Mouse (Mus musculus): ENCODE results near the gene Mgll. TPM values are rescaled to one million over a fixed set of nuclear protein-coding genes. Genes with fewer than 3 reads are reported as not detected.

Gene Mgll
- total RNA-seq, 2 experiments from 2014 or later: 277 to 282 TPM

DNA sequence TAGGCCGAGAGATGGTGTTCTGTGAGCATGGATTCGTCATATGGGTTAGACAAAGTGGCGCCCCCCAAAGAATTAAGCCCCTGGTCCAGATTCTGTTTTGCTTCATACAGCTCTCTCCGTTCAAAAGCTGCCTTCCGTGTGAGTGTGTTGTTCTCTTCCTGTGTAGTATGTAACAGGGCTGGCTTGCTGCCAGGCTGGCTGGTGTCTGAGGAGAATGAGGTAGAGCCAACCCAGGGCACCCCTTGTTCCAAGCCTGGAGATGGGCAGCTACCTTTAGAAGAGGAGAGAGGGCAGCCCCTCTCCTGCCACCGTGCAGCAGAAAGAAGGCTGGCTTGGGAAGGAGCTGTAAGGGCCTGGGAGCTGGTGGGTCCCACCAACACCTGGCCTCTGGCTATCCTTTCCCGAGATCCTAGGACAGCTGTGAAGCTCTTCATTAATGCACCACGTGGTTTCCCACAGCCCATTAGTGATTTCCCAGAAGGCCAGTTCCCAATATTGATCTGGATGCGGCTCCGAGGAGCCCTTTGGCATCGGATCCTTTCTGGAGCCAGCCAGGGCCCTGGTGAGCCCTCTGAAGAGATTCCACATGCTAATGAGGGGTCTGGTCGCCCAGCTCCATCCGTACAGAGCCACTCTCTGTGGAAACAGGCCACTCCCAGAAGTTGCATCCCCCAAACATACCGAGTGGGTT lies 19.5 kb downstream of the Mgll start:
- no peak for DNase-seq

DNA sequence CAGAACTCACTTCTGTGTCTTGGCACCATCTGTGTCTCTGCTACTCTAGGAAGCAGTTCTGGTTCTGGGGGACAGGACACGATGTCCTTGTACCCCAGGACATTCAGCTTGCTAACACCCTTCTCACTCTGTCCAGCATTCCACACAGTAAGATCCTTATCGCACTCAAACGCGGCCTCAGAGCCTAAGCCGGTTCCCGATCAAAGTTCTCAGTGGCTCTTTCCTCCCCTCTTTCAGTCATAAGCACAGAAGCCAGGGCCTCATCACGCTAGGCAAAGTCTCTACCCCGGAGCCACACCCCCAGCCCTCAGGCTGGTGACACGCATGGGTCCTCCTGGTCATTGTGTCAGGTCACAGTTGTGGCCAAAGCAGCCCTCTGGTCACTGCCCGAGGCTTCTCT lies 20.8 kb downstream of the Mgll start:
- DNase-seq: no peak

DNA sequence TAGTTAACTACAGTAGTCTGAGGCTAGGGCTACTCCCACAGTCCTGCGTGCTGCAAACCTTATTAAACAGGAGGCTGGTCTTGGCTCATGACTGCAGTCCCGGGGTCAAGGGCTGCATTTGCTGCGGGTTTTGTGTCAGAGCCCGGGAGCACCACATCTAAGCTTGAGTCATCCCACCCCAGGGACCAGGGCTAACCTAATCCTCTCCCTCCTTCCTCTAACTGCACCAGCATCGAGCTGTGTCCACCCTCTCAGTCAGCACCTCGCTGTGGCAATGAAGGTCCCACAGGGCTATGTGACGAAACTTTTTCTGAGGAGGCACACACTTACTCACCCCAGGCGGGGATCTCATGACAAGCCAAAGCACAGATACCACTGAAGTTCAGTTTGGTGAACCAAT lies 22.1 kb downstream of the Mgll start:
- DNase-seq: peak; percentile 74

DNA sequence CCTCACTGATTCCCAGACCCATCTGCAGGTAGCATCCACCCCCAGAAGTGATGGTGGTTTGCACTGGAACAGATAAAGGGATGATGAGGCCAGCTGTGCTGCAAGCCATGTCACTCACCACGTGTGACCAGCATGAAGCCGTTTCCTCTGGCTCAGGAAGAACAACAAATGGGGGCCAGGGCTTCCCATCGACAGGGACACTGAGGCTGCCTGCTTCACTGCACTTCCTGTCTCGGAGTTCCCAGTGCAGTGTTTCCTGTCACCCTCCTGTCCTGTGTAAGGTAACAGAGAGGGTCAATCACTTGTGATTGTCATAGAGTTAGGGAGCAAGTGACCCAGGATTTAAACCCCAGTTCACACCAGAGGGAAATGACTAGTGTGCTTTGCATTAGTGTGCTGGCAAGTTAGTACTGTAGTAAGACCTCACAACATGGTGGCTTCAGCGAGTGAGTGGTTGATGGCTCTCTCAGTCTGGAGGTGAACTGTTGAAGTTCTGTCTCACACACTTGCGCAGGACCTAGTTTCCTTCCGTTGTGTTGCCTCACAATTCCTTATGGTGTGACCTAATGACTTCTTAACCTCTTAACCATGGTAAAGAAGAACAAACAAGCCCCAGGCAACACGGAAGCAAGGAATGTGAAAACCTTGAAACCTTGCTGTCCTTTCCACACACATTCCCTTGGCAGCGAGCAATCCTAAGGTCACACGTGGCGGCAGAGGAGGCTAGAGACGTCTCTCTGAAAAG lies 23.3 kb downstream of the Mgll start:
- DNase-seq: no peak

DNA sequence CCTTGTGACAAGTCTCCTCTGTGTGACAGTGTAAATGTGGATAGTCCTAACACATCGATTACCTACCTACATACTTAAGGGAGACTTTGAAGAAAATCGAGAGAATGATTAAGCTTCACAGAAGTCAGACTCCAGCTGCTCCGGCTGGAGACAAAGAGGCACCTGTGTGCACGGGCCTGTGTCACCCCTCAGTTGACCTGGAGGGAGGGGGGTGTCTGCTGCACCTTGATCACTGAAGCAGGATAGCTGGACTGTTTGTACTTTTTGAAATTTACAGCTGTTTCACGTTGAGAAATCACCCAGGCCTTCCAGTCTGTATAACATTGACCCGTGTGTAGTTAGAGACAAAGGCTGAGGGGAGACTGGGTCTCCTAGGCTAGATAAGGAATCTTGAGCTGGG lies 26.7 kb downstream of the Mgll start:
- no peak for DNase-seq

DNA sequence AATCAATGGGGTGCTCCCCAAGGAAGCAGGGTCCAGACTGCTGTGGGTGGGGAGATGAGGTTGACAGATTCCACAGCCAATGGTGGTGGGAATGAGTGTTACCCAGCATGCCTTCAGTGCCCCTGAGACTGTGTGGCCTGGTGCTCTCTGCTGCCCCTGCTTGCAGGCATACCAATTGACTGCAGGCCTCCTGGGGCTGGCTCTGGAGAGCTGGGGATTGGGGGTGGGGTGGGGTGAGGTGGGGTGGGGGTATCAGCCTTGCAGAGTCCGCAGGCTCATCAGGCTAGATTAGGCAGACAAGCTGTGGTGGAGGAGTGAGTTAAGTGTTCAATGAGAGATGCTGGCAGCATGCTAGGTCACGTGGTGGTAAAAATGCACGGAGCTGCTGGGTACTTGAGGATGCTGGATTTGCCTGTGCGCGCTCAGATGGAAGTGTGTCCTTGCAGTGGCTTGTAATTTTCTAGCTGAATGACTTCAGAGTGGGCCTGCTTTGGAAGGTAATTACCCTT lies 28.6 kb downstream of the Mgll start:
- no peak for DNase-seq

DNA sequence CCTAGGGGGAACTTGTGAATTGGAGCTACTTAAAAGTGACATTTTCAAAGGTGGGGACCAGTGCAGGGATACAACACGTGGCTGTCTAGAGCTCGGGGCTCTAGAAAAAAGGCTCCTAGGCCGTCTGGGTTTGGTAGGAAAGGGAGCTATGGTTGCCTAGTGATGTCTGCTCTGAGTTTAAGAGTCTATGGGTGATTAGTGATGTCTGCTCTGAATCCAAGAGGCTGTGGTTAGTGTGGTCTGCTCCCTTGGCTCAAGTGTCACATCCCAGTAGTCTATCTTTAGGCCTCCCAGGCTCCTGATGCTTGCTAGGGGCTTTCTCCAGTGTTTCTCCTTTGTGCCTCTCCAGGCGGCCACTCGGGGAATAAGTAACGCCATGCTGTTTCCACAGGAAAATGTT lies 29.4 kb downstream of the Mgll start:
- DNase-seq: no peak

- DNase-seq: no peak
These were observed 32.8 kb downstream of the Mgll start for GRCm38 (mm10) chr6:88756992-88757391.

DNA sequence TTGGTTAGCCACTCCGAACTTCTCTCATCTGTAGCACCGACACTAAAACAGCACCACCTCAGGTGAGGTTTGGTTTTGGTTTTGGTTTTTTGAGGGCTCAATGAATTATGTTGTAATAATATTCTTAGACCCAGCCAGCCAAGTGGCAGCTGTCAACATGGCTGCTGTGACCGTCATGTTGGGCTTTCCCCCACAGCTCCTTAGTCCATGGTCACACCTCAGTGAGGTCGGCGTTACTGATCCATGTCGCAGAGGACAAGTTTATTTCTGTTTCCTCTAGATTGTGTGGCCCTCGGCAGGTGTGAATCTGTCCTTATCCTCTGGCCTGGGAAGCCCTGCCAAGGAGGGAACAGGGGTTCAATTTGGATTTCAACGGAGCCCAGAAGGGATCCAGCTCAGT lies 33.9 kb downstream of the Mgll start:
- DNase-seq: no peak

DNA sequence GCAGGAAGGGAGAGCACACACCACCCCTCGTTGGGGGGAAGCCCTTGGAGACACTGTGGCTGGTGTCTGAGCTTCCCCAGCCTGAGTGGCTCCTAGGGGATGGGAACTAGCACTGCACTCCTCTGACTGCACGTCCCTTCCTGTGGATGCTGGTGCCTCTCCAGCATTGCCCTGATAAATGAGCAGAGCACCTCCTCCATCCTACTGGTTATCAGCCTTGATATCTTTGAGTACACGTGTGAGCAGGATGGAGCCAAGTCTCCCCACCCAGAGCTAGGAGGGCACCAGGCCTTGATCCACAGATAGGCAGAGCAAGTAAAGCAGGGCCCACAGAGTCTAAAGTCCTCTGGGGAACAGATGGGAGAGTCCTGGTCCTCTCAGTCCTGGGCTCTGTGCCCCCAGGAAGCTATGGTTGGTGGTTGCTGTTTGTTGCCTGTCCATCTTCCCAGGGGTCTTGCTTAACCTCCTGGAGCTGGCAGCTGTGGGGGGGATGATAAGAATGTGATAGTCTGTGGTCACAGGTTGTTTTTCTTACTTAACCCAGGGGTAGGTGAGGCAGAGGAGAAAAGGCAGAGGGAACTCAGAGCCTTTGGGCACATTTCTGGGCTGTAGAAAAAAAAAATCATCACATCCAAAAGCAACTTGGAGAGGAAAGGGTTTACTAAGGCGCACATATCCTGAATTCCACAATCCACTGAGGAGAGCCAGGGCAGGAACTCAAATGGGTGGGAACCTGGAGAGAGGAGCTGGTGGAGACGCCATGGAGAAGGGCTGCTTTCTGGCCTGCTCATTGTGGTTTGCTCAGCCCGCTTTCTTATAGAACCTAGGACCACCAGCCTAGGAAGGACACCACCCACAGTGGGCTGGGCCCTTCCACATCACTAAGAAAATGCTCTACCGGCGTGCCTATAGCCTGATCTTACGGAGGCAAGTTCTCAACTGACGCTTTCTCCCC lies 34.6 kb downstream of the Mgll start:
- no peak for DNase-seq

GRCm38 (mm10) chr6:88759793-88760453 lies 35.7 kb downstream of the Mgll start:
- DNase-seq: peak; percentile 87

- peak; percentile 51 for DNase-seq
These were observed 36.9 kb downstream of the Mgll start for GRCm38 (mm10) chr6:88760935-88761635.

DNA sequence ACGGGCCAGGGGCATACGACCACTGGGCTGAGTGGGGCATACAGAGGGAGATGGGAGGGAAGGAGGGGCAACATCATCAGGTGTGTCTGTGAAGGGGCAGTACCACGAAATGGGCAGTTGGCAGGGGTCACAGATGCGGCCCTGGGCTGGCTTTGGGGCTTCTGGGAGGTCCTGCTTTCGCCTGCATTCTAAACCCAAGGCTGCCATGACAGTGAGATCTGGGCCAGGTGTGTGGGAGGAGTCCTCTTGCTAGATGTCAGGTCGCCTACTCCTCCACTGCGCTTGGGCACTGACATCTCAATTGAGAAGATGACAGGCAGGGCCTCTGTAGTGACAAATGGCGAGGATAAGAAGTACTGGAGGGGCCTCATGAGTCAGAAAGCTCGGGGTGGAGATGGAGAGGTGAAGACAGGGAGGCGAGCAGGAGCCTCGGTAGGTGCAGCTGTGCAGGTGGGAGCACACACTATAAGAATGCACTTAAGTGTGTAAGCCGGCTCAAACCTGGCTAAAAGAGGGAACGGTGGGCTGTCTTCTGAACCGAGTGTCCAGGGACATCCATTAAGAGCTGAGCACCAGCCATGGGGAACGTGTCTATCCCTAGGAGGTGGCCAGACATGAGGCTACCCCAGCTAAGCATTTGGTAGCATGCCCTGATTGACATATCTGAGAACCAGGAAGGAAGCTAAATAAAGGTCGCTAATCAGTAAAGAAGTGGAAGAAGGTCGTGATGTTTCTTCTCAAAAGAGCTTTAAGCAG lies 37.6 kb downstream of the Mgll start:
- no peak for DNase-seq

DNA sequence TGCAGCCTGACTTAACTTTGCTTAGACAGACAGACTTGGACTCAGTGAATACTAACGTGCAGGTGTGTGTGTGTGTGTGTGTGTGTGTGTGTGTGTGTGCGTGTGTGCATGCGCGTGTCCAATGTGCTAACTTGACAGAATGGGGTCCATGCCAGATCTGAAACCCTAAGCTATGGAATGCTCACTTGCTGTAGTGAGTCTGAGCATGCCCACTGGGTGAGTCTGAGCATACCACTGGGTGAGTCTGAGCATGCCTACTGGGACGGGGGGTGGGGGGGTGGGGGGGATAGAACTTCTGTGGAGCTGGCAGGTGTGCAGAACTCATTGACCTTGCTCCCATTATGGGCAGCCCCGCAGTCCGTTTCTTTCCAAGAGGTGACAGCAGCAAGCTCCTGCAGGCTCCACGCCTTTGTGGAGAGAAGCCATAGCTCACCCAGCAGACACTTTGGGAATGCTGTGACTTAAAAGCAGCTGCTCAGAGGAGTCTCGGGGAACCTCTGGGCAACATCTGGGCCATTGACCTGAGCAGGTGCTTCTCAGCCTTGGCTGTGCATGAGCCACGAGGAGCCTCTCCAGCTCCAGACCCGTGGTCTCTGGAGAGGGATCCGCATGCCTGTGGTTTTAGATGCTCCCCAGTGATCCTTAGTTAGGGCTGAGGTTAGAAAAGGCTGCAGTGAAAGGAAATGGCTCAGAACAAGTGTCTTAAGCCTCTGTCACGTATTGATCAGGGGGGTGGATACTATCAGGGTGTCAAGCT lies 38.4 kb downstream of the Mgll start:
- DNase-seq: no peak

GRCm38 (mm10) chr6:88763518-88764077 lies 39.4 kb downstream of the Mgll start:
- no peak for DNase-seq

- no peak for DNase-seq
These were observed 40.1 kb downstream of the Mgll start for GRCm38 (mm10) chr6:88764281-88764680.

GRCm38 (mm10) chr6:88767740-88768139 lies 43.5 kb downstream of the Mgll start:
- no peak for DNase-seq

GRCm38 (mm10) chr6:88769723-88770122 lies 45.5 kb downstream of the Mgll start:
- DNase-seq: no peak

- no peak for DNase-seq
These were observed 46.2 kb downstream of the Mgll start for GRCm38 (mm10) chr6:88770300-88770904.
